Mouse (Mus musculus) heart, embryonic 13.5 days (tissue): ENCODE measurements at regions not wholly inside any gene's neighbourhood (a gene's known extent, or its start where the extent isn't known, plus 50 kb on each side); places are given as distances from the start of the nearest gene placed in this dataset.
"Not testable (repeated sequence)": the region's sequence is repeated elsewhere in the genome, so short reads cannot be mapped to it uniquely, and the experiment has no call there.

Experiments used
- ATAC-seq: fragments of 200-750 bp; cut with Nextera tagmentation; 2 replicates; pipeline ENCODE4 v1.8.0; 2017; ENCODE audit warnings: moderate TSS enrichment; ENCODE audit not compliant: insufficient number of reproducible peaks, low FRiP score, low TSS enrichment; ENCODE audit errors: extremely low read depth
- H3K27ac ChIP-seq: fragments of 300-500 bp; sonication (generic); replicated peaks from 2 replicates; pipeline ENCODE4 v1.5.1; 2015; ENCODE audit warnings: moderate library complexity, mild to moderate bottlenecking, inconsistent platforms
- H3K27me3 ChIP-seq: fragments of 300-500 bp; sonication (generic); replicated peaks from 2 replicates; pipeline ENCODE4 v1.6.1; 2015; ENCODE audit warnings: mild to moderate bottlenecking, inconsistent platforms
- H3K36me3 ChIP-seq: fragments of 300-500 bp; sonication (generic); 2 replicates; pipeline ENCODE4 v1.6.1; 2015; ENCODE audit warnings: mild to moderate bottlenecking, inconsistent platforms
- H3K4me1 ChIP-seq: fragments of 300-500 bp; sonication (generic); 2 replicates; pipeline ENCODE4 v1.6.1; 2015; ENCODE audit warnings: inconsistent platforms
- H3K4me2 ChIP-seq: fragments of 300-500 bp; sonication (generic); 2 replicates; pipeline ENCODE4 v1.6.1; 2015; ENCODE audit warnings: inconsistent platforms, mild to moderate bottlenecking, moderate library complexity
- H3K4me3 ChIP-seq: fragments of 300-500 bp; sonication (generic); 2 replicates; pipeline ENCODE4 v1.5.1; 2015; ENCODE audit warnings: moderate library complexity, mild to moderate bottlenecking, inconsistent platforms
- H3K9ac ChIP-seq: fragments of 300-500 bp; sonication (generic); 2 replicates; pipeline ENCODE4 v1.6.1; 2015; ENCODE audit warnings: inconsistent platforms, mild to moderate bottlenecking, moderate library complexity
- H3K9me3 ChIP-seq: fragments of 300-500 bp; sonication (generic); 2 replicates; pipeline ENCODE4 v1.6.1; 2016; ENCODE audit warnings: inconsistent platforms
- WGBS: fragments of 180-500 bp; shearing (Covaris S2); methylation state at CpG from one replicate; pipeline ENCODE4 v1.1.7; 2015; ENCODE audit warnings: mixed read lengths; 5-methylcytosine and 5-hydroxymethylcytosine counted together

DNA sequence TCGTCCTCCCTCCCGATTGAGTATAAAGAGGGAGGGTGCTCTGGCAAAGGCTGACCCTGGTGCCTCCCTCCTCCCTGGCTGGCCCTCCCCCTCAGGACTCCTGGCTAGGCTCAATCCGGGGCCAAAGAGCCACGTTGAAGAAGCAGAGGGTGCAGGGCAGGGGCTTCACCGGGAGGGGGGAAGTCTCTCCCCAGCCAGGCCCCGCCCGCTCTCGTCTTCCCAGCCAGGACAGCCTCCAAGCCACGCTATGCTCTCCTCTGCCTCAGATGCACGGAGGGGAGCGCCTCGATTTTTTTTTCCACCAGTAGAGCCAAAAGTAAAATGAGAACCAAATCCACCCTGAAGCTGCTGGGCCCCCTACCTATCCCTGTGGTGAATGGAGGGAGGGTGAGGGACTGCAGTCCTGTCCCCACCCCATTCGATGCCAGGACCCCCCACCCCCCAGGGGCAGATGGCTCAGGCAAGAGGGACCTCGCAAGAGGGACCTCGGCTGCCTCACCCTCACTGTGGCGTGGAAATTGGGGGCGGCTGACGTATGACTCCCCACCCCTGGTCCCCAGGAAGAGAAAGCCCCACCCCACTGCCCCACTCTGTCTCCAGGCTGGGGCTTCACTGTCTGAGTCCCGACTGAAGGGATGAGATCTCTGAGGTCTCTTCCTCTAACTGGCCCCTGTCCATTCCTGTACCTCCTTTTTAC is 53.2 kb upstream of the Col1a1 start:
- H3K27me3 ChIP-seq, result peaks cover 56% of the 10 kb centered on the region
- H3K27ac ChIP-seq, result peak overlapping the region; percentile 88
- H3K4me1 ChIP-seq, result peaks cover 36% of the 10 kb centered on the region
- no peak for ATAC-seq
- H3K36me3 ChIP-seq, result no peaks in the 10 kb centered on the region
- peak overlapping the region; percentile 70 for H3K4me2 ChIP-seq
- H3K9ac ChIP-seq, result peak overlapping the region; percentile 70
- H3K4me3 ChIP-seq, result peak overlapping the region; percentile 37
- WGBS, result 2% methylated on average over 19 of the region's 19 CpGs
- H3K9me3 ChIP-seq, result no peaks in the 10 kb centered on the region

GRCm38 (mm10) chr11:94881982-94882686 is 53.9 kb upstream of the Col1a1 start:
- peaks cover 56% of the 10 kb centered on the region for H3K27me3 ChIP-seq
- H3K27ac ChIP-seq, result peak overlapping the region; percentile 88
- peak overlapping the region; percentile 78 for H3K9ac ChIP-seq
- peak; percentile 42; the same call in 1 of the 2 replicates for ATAC-seq
- H3K4me3 ChIP-seq, result peak overlapping the region; percentile 37
- H3K9me3 ChIP-seq, result no peaks in the 10 kb centered on the region
- H3K36me3 ChIP-seq, result no peaks in the 10 kb centered on the region
- 11% methylated on average over 9 of the region's 9 CpGs for WGBS
- H3K4me2 ChIP-seq, result peak overlapping the region; percentile 70
- H3K4me1 ChIP-seq, result peaks cover 36% of the 10 kb centered on the region

DNA sequence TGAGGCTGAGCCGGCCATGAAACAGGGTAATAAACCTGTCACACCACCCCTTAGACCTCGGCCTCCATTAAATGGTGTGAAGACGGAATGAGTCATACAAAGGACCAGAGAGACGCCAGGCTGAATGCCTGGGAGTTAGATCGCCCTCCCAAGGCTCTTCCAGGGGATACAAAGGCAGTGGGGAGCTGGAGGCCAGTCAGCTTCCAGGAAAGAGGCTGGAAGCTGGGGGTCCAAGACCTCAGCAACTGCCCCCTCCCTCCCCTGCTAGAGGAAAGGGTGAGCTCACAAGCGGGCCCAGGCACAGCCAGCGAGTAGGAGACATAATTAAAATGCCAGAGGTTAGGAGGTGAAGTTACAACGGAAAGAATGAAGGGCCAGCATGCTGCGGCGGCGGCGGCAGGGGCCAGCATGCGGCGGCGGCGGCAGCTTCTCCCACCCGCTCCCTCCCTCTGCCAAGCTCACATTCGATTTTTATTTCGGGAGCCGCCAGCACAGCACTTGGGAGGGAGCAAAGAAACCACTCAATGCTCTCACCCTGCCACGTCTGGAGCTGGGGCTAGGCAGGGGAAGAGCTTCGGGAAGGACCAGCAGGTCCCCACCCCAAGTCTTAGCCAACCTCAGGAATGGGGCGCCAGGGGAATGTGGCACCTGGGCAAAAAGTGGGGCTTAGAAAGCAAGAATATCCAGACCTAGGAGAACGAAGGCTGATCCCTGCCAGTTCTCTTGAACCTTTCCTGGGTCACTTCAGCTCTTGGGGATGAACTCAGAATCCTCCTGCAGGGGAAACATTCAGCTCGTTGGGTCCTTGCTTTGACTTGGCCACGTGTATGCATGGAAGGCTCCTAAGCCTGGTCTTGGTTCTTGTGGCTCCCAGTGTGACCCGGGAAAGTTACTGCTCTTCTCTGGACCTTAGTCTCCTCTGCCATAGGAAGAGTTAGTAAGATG is 54.9 kb upstream of the Col1a1 start:
- no peak for ATAC-seq
- WGBS, result 6% methylated on average over 27 of the region's 27 CpGs
- Histone ChIP-seq H3K36me3 (no peaks in the 10 kb centered on the region), H3K27me3 (peaks cover 54% of the 10 kb centered on the region), H3K4me1 (peaks cover 36% of the 10 kb centered on the region), H3K4me3 (peak overlapping the region; percentile 38), H3K4me2 (peak overlapping the region; percentile 70), H3K9me3 (no peaks in the 10 kb centered on the region), H3K9ac (peak overlapping the region; percentile 78), H3K27ac (peak overlapping the region; percentile 88)

- H3K27me3 ChIP-seq, result peaks cover 43% of the 10 kb centered on the region
- H3K4me3 ChIP-seq, result no peak overlapping the region
- H3K4me1 ChIP-seq, result peaks cover 48% of the 10 kb centered on the region
- ATAC-seq, result no peak
- no peak overlapping the region for H3K4me2 ChIP-seq
- H3K9me3 ChIP-seq, result no peaks in the 10 kb centered on the region
- no peak overlapping the region for H3K9ac ChIP-seq
- no peaks in the 10 kb centered on the region for H3K36me3 ChIP-seq
- WGBS, result 35% methylated on average over 1 of the region's 1 CpGs
- H3K27ac ChIP-seq, result no peak overlapping the region
Observed at GRCm38 (mm10) chr11:94876707-94877106, 59.3 kb upstream of the Col1a1 start.

DNA sequence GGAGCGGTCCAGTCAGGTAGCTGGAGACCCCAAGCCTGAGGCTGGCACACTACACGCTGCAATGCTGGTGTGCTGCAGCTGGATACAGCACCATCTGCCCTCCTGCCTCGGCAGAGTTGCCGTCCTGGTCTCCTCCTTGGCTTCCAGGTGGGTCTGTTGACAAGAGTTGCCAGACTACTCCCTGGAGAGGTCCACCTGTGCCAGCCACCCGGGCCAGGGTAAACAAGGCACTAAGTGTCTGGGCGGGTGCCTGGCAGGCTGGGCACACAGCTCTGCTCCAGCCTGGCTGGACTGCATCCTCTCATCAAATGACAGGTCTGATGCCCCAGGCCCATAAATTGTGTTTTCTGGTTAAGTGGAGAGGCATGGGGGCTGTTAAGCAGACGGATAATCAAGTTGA is 61.0 kb upstream of the Col1a1 start:
- H3K27ac ChIP-seq, result peak overlapping the region; percentile 88; the same call in 1 of the 2 replicates
- H3K9ac ChIP-seq, result no peak overlapping the region
- no peak overlapping the region for H3K4me3 ChIP-seq
- no peaks in the 10 kb centered on the region for H3K36me3 ChIP-seq
- H3K4me2 ChIP-seq, result no peak overlapping the region
- no peaks in the 10 kb centered on the region for H3K9me3 ChIP-seq
- H3K4me1 ChIP-seq, result peaks cover 37% of the 10 kb centered on the region
- 56% methylated on average over 7 of the region's 7 CpGs for WGBS
- ATAC-seq, result no peak
- peaks cover 39% of the 10 kb centered on the region for H3K27me3 ChIP-seq

GRCm38 (mm10) chr11:94874155-94874561 is 61.9 kb upstream of the Col1a1 start:
- H3K4me1 ChIP-seq, result peaks cover 33% of the 10 kb centered on the region
- H3K9me3 ChIP-seq, result no peaks in the 10 kb centered on the region
- WGBS, result 15% methylated on average over 7 of the region's 7 CpGs
- H3K9ac ChIP-seq, result peak overlapping the region; percentile 67
- H3K27ac ChIP-seq, result peak overlapping the region; percentile 88
- no peaks in the 10 kb centered on the region for H3K36me3 ChIP-seq
- H3K4me3 ChIP-seq, result peak overlapping the region; percentile 33
- no peak for ATAC-seq
- H3K27me3 ChIP-seq, result peaks cover 36% of the 10 kb centered on the region
- H3K4me2 ChIP-seq, result peak overlapping the region; percentile 66

GRCm38 (mm10) chr11:94873693-94874092 is 62.3 kb upstream of the Col1a1 start:
- peak overlapping the region; percentile 33 for H3K4me3 ChIP-seq
- H3K4me2 ChIP-seq, result peak overlapping the region; percentile 66
- 3% methylated on average over 7 of the region's 7 CpGs for WGBS
- peaks cover 34% of the 10 kb centered on the region for H3K27me3 ChIP-seq
- no peaks in the 10 kb centered on the region for H3K9me3 ChIP-seq
- peaks cover 30% of the 10 kb centered on the region for H3K4me1 ChIP-seq
- peak overlapping the region; percentile 88 for H3K27ac ChIP-seq
- ATAC-seq, result no peak
- H3K9ac ChIP-seq, result peak overlapping the region; percentile 67
- H3K36me3 ChIP-seq, result no peaks in the 10 kb centered on the region

- 0 out of 2 replicates have a peak, but pooled peaks have one; percentile 45 for ATAC-seq
- Histone ChIP-seq H3K36me3 (no peaks in the 10 kb centered on the region), H3K9ac (peak overlapping the region; percentile 67), H3K4me1 (peaks cover 30% of the 10 kb centered on the region), H3K27me3 (peaks cover 33% of the 10 kb centered on the region), H3K9me3 (no peaks in the 10 kb centered on the region), H3K27ac (peak overlapping the region; percentile 88), H3K4me3 (peak overlapping the region; percentile 33), H3K4me2 (peak overlapping the region; percentile 66)
- WGBS, result under 1% methylated on average over 19 of the region's 19 CpGs
Observed at GRCm38 (mm10) chr11:94872921-94873320, 63.1 kb upstream of the Col1a1 start.

GRCm38 (mm10) chr11:94870341-94870740 is 65.7 kb upstream of the Col1a1 start:
- peaks cover 30% of the 10 kb centered on the region; the same call in 1 of the 2 replicates for H3K27me3 ChIP-seq
- H3K4me2 ChIP-seq, result peak overlapping the region; percentile 25; the same call in 1 of the 2 replicates
- no peaks in the 10 kb centered on the region for H3K36me3 ChIP-seq
- H3K27ac ChIP-seq, result no peak overlapping the region
- no peak overlapping the region for H3K9ac ChIP-seq
- no peak overlapping the region for H3K4me3 ChIP-seq
- H3K4me1 ChIP-seq, result peaks cover 30% of the 10 kb centered on the region
- 0% methylated on average over 1 of the region's 1 CpGs for WGBS
- H3K9me3 ChIP-seq, result no peaks in the 10 kb centered on the region
- no peak for ATAC-seq

DNA sequence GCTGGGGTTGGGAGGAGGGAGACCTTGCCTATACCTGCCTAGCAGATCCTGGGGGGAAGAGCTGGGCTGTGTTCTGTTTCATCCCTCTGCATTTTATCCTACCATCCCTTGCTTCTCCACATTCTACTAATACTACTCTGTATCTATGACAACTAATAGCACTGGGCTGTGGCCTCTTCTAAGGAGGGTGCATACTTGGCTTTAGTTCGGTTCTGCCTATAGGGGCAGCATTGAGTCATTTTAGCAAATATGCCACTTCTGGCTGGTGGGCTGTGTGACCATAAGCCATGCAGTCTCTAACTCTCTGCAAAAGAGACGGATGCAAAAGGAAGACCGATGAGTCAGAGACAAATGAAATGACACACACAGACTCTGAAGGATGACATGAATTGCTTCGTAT is 66.2 kb upstream of the Col1a1 start:
- H3K9me3 ChIP-seq, H3K27ac ChIP-seq, H3K9ac ChIP-seq, H3K4me3 ChIP-seq, H3K36me3 ChIP-seq: not testable (repeated sequence)
- 17% methylated on average over 4 of the region's 4 CpGs for WGBS
- H3K27me3 ChIP-seq, result peaks cover 28% of the 10 kb centered on the region; the same call in 1 of the 2 replicates
- H3K4me1 ChIP-seq, result peaks cover 27% of the 10 kb centered on the region
- ATAC-seq, result 0 out of 2 replicates have a peak, but pooled peaks have one; percentile 16
- H3K4me2 ChIP-seq, result peak overlapping the region; percentile 25; the same call in 1 of the 2 replicates
